Mouse (Mus musculus) ovary, adult 18-20 months (tissue): ENCODE measurements around the gene Tmem37.

ENCODE experiments used
- DNase-seq: peaks from one replicate; pipeline ENCODE4 v3.0.0; 2022; ENCODE audit warnings: low spot score, mixed read lengths

Tmem37 gene

GRCm38 (mm10) chr1:120057674-120058430 lies 16.0 kb downstream of the Tmem37 start:
- no peak for DNase-seq

- no peak for DNase-seq
Measured at GRCm38 (mm10) chr1:120057044-120057443, 16.8 kb downstream of the Tmem37 start.

GRCm38 (mm10) chr1:120056236-120056635 lies 17.6 kb downstream of the Tmem37 start:
- DNase-seq, result no peak

GRCm38 (mm10) chr1:120055475-120055874 lies 18.4 kb downstream of the Tmem37 start:
- no peak for DNase-seq

GRCm38 (mm10) chr1:120054997-120055396 lies 18.9 kb downstream of the Tmem37 start:
- no peak for DNase-seq

GRCm38 (mm10) chr1:120051070-120051469 lies 22.8 kb downstream of the Tmem37 start:
- DNase-seq, result no peak

GRCm38 (mm10) chr1:120047325-120047724 lies 26.5 kb downstream of the Tmem37 start:
- no peak for DNase-seq

- DNase-seq, result no peak
Measured at GRCm38 (mm10) chr1:120044584-120044983, 29.3 kb downstream of the Tmem37 start.

- no peak for DNase-seq
Measured at GRCm38 (mm10) chr1:120042421-120042820, 31.5 kb downstream of the Tmem37 start.

GRCm38 (mm10) chr1:120038594-120038993 lies 35.3 kb downstream of the Tmem37 start:
- no peak for DNase-seq

GRCm38 (mm10) chr1:120037021-120037683 lies 36.7 kb downstream of the Tmem37 start:
- no peak for DNase-seq

GRCm38 (mm10) chr1:120035456-120036034 lies 38.3 kb downstream of the Tmem37 start:
- no peak for DNase-seq

- no peak for DNase-seq
Measured at GRCm38 (mm10) chr1:120034793-120035192, 39.1 kb downstream of the Tmem37 start.

- DNase-seq, result no peak
Measured at GRCm38 (mm10) chr1:120033469-120033854, 40.4 kb downstream of the Tmem37 start.

GRCm38 (mm10) chr1:120032804-120033468 lies 40.9 kb downstream of the Tmem37 start:
- DNase-seq, result peak; percentile 63

- DNase-seq, result no peak
Measured at GRCm38 (mm10) chr1:120030474-120030873, 43.4 kb downstream of the Tmem37 start.

GRCm38 (mm10) chr1:120027693-120028092 lies 46.2 kb downstream of the Tmem37 start:
- no peak for DNase-seq

GRCm38 (mm10) chr1:120025050-120025439 lies 48.8 kb downstream of the Tmem37 start:
- DNase-seq, result no peak

GRCm38 (mm10) chr1:120024331-120025049 lies 49.4 kb downstream of the Tmem37 start:
- DNase-seq, result no peak

- DNase-seq, result no peak
Measured at GRCm38 (mm10) chr1:120021951-120022350, 51.9 kb downstream of the Tmem37 start.

- no peak for DNase-seq
Measured at GRCm38 (mm10) chr1:120020322-120020897, 53.5 kb downstream of the Tmem37 start.

- DNase-seq, result no peak
Measured at GRCm38 (mm10) chr1:120019428-120019827, 54.4 kb downstream of the Tmem37 start.
